26 mouse cellular contexts compared by ENCODE assay signal in the genomic region with DNA sequence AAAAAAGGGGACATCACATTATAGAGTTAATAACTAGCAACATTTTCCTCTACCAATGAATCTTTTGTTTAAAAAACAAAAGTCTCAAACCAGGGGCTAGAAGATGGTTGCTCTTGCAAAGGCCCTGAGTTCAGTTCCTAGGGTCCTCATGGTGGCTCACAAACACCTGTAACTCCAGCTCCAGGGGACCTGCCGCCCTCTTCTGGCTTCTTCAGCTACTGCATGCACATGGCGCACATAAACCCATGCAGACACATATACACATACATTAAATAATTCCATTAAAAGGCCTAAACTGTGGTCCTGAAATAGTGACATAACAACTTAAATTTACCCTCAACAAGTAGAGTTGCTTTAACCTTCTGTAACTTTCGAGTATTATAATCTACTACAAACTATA.
A peak's percentile ranks its signal among the peaks of the same experiment; 100 is the strongest.
DNase-seq lines count a peak whose midpoint lies in the region; ATAC-seq and TF ChIP-seq lines count a peak whose summit lies in the region.
"Had no signal": no experiment of that assay in that cellular context is flagged by ENCODE, and none has a peak within 500 bp of the region (broad histone marks: within the 10 kb centered on the region; RNA-seq: fewer than 3 reads in every experiment).

No protein-coding gene starts in this region.

- H3K9me3 ChIP-seq in kidney, postnatal 0 days (replicated peaks; ENCODE audit: low read length), result no peaks in the 10 kb centered on the region
- H3K9me3 ChIP-seq in kidney, embryonic 14.5 days (ENCODE audit: control insufficient read depth, low read length), result peaks cover 7% of the 10 kb centered on the region; the same call in 1 of the 2 replicates
- H3K9me3 ChIP-seq in E14TG2a.4 (ENCODE audit: low read length) (no peaks in the 10 kb centered on the region), ES-Bruce4 (replicated peaks; ENCODE audit: control insufficient read depth, insufficient read depth, low read length, poor library complexity, severe bottlenecking) (no peaks in the 10 kb centered on the region)
- H3K9me3 ChIP-seq: embryonic facial prominence, embryonic 15.5 days; heart, embryonic 15.5 days; hindbrain, embryonic 15.5 days had no signal

- 95% methylated on average over 3 of the region's 3 CpGs for WGBS in kidney, postnatal 0 days
- 91% methylated on average over 3 of the region's 3 CpGs for WGBS in kidney, embryonic 14.5 days

- 0 out of 2 replicates have a peak, but pooled peaks cover 5% of the 10 kb centered on the region for H3K36me3 ChIP-seq in kidney, postnatal 0 days (ENCODE audit: insufficient read depth, low read length)
- peaks cover 12% of the 10 kb centered on the region for H3K36me3 ChIP-seq in kidney, embryonic 14.5 days (ENCODE audit: control insufficient read depth, insufficient read depth, low read length)
- H3K36me3 ChIP-seq in E14TG2a.4 (ENCODE audit: insufficient read depth, low read length) (no peaks in the 10 kb centered on the region), ES-Bruce4 (ENCODE audit: control insufficient read depth, insufficient read depth, low read length, poor library complexity, severe bottlenecking) (no peaks in the 10 kb centered on the region)

- H3K4me3 ChIP-seq in kidney, postnatal 0 days (replicated peaks; ENCODE audit: low read depth, low read length), result no peak overlapping the region
- H3K4me3 ChIP-seq in kidney, embryonic 14.5 days (ENCODE audit: low read length), result no peak overlapping the region
- no peak overlapping the region for H3K4me3 ChIP-seq in E14TG2a.4 (replicated peaks; ENCODE audit: low read length)
- no peak overlapping the region for H3K4me3 ChIP-seq in ES-Bruce4 (ENCODE audit: low read depth, low read length)
- H3K4me3 ChIP-seq: embryonic facial prominence, embryonic 15.5 days; erythroblast, embryonic 14.5 days; forebrain, embryonic 10.5 days; gastrocnemius, adult 2 months; heart, embryonic 15.5 days; hindbrain, embryonic 10.5 days; hindbrain, embryonic 15.5 days had no signal

- H3K27me3 ChIP-seq in kidney, postnatal 0 days (ENCODE audit: insufficient read depth, low read length), result no peaks in the 10 kb centered on the region
- H3K27me3 ChIP-seq in kidney, embryonic 14.5 days (ENCODE audit: control insufficient read depth, insufficient read depth, low read length), result no peaks in the 10 kb centered on the region
- H3K27me3 ChIP-seq in E14TG2a.4 (ENCODE audit: insufficient read depth, low read length), result no peaks in the 10 kb centered on the region
- no peaks in the 10 kb centered on the region for H3K27me3 ChIP-seq in ES-Bruce4 (ENCODE audit: control insufficient read depth, insufficient read depth, low read length, poor library complexity, severe bottlenecking)
- H3K27me3 ChIP-seq: embryonic facial prominence, embryonic 15.5 days; heart, embryonic 15.5 days; hindbrain, embryonic 15.5 days had no signal

- no peak overlapping the region for H3K27ac ChIP-seq in kidney, postnatal 0 days
- H3K27ac ChIP-seq in kidney, embryonic 14.5 days (ENCODE audit: low read depth, low read length), result no peak overlapping the region
- H3K27ac ChIP-seq in ES-Bruce4 (ENCODE audit: insufficient read depth, low read length), result no peak overlapping the region
- H3K27ac ChIP-seq: embryonic facial prominence, embryonic 15.5 days; forebrain, embryonic 10.5 days; gastrocnemius, adult 2 months; heart, embryonic 15.5 days; hindbrain, embryonic 10.5 days; hindbrain, embryonic 15.5 days had no signal

- TF ChIP-seq CTCF in kidney, postnatal 0 days (IDR thresholded peaks at IDR 0.05; ENCODE audit: low read depth), result 0 out of 2 replicates have a peak, but pooled peaks have one; percentile 8
- TF ChIP-seq CTCF in E14TG2a.4 (conservative IDR thresholded peaks at IDR 0.05; ENCODE audit: low read length) (peak; percentile 67), ES-Bruce4 (IDR thresholded peaks at IDR 0.05; ENCODE audit: low read depth, low read length) (peak; percentile 3)

- H3K4me2 ChIP-seq in kidney, postnatal 0 days (ENCODE audit: low read length), result no peak overlapping the region
- no peak overlapping the region for H3K4me2 ChIP-seq in kidney, embryonic 14.5 days (replicated peaks; ENCODE audit: low read depth, low read length)
- H3K4me2 ChIP-seq: embryonic facial prominence, embryonic 15.5 days; heart, embryonic 11.5 days; heart, embryonic 15.5 days; hindbrain, embryonic 15.5 days had no signal

- no peak overlapping the region for H3K9ac ChIP-seq in kidney, postnatal 0 days (ENCODE audit: low read depth, low read length)
- H3K9ac ChIP-seq in kidney, embryonic 14.5 days (ENCODE audit: low read depth, low read length), result no peak overlapping the region
- no peak overlapping the region for H3K9ac ChIP-seq in ES-Bruce4 (ENCODE audit: low read depth, poor library complexity, severe bottlenecking)
- H3K9ac ChIP-seq: embryonic facial prominence, embryonic 15.5 days; heart, embryonic 15.5 days; hindbrain, embryonic 15.5 days had no signal

- no peak for ATAC-seq in kidney, postnatal 0 days (replicated peaks; ENCODE audit: low FRiP score, low read depth)
- ATAC-seq in kidney, embryonic 14.5 days (ENCODE audit: low FRiP score, low TSS enrichment), result no peak
- ATAC-seq: forebrain, embryonic 14.5 days; inflammation-experienced regulatory T-cells, adult 6 months had no signal

- H3K4me1 ChIP-seq in kidney, postnatal 0 days (replicated peaks; ENCODE audit: insufficient read depth, low read length), result no peaks in the 10 kb centered on the region
- peaks cover 7% of the 10 kb centered on the region; the same call in 1 of the 2 replicates for H3K4me1 ChIP-seq in kidney, embryonic 14.5 days (ENCODE audit: control insufficient read depth, insufficient read depth, low read length)
- H3K4me1 ChIP-seq in E14TG2a.4 (replicated peaks; ENCODE audit: low read depth, low read length), result no peaks in the 10 kb centered on the region
- H3K4me1 ChIP-seq in ES-Bruce4 (ENCODE audit: control insufficient read depth, insufficient read depth, low read length), result no peaks in the 10 kb centered on the region

- DNase-seq in kidney, postnatal 0 days (ENCODE audit: low spot score), result no peak
- peak; percentile 57 for DNase-seq in ZHBTc4 (ENCODE audit: low read depth, low spot score)
- no peak for DNase-seq in gastrocnemius, adult 18-20 months (ENCODE audit: low spot score)
- no peak for DNase-seq in heart, postnatal 4 days
- DNase-seq: adrenal gland, postnatal 10 days; cerebellum, adult 11 months; cerebellum, adult 8-10 months; cerebellum, postnatal 14 days; embryo, embryonic 11 days; gastrocnemius, adult 2 months; gastrocnemius, postnatal 36 days; heart, adult 18-20 months; heart, postnatal 14 days; kidney, adult 18-20 months had no signal

- no peak for TF ChIP-seq POLR2A in ES-Bruce4 (IDR thresholded peaks at IDR 0.05; ENCODE audit: insufficient read depth, low read length)

- no peak for TF ChIP-seq EP300 in ES-Bruce4 (IDR thresholded peaks at IDR 0.05; ENCODE audit: insufficient read depth, low read depth, low read length)

Comparison
In these comparisons a context has a peak if more than half of its experiments do, and no peak if none do; other contexts are left out.
1. CTCF ChIP-seq: peak in every context shown above with its lines; median percentile 67 in E14TG2a.4; 8 in kidney, postnatal 0 days; 3 in ES-Bruce4.